Mouse (Mus musculus) adrenal gland, postnatal 14 days (tissue): ENCODE results near the gene Syn1. TPM values are rescaled to one million over a fixed set of nuclear protein-coding genes. Genes with fewer than 3 reads are reported as not detected.

ENCODE experiments used
- DNase-seq: peaks from one replicate; pipeline ENCODE4 v3.0.0; 2021; ENCODE audit warnings: mixed read lengths
- long read RNA-seq, 2 experiments: library from polyadenylated mRNA; stranded (forward); transcript quantifications; one replicate each; pipeline ENCODE4 v2.0.0; 2021
- total RNA-seq: library from RNA; stranded (reverse); gene quantifications from 2 replicates; pipeline ENCODE4 v1.2.3, GENCODE M21; 2021

Syn1 gene
- total RNA-seq, result 7.9 and 11.3 TPM in 2 replicates
- long read RNA-seq, experiment 1, transcript Syn1-202 (13 exons, 3,261 nt), result major isoform, 5 of 10 reads
- long read RNA-seq, experiment 1, partial matches to known transcripts, result 1 of 10 reads
- long read RNA-seq, experiment 1, other reads (novel, unspliced or antisense), result 1 of 10 reads
- long read RNA-seq, experiment 2, partial matches to known transcripts, result 4 of 9 reads
- long read RNA-seq, experiment 2, other reads (novel, unspliced or antisense), result 1 of 9 reads

GRCm38 (mm10) chrX:20920844-20921364 is at the start of gene Syn1:
Gene Syn1, minus strand, starts transcription at chrX:20921004.
- DNase-seq, result peak; percentile 90

- DNase-seq, result peak; percentile 93
Observed at GRCm38 (mm10) chrX:20961477-20962378, 40.9 kb upstream of the Syn1 start, which contains the start of gene Uxt. Gene Uxt, minus strand, starts transcription at chrX:20962017.

- DNase-seq, result peak; percentile 89
Observed at GRCm38 (mm10) chrX:20950191-20950880, 29.5 kb upstream of the Syn1 start, which contains the start of gene Elk1. Gene Elk1, minus strand, starts transcription at chrX:20950608.

GRCm38 (mm10) chrX:20946055-20946454 is 25.3 kb upstream of the Syn1 start:
- DNase-seq, result peak; percentile 62

GRCm38 (mm10) chrX:20931963-20932362 is 11.2 kb upstream of the Syn1 start:
- peak; percentile 22 for DNase-seq

GRCm38 (mm10) chrX:20931364-20931763 is 10.6 kb upstream of the Syn1 start, which contains the start of gene Cfp:
Gene Cfp, minus strand, starts transcription at chrX:20931555.
- no peak for DNase-seq

GRCm38 (mm10) chrX:20929859-20930258 is 9.1 kb upstream of the Syn1 start:
- no peak for DNase-seq

GRCm38 (mm10) chrX:20924976-20925375 is 4.2 kb upstream of the Syn1 start:
- DNase-seq, result no peak

GRCm38 (mm10) chrX:20923506-20923905 is 2.7 kb upstream of the Syn1 start:
- no peak for DNase-seq

- DNase-seq, result no peak
Observed at GRCm38 (mm10) chrX:20921366-20921765, 562 bp upstream of the Syn1 start.

- DNase-seq, result no peak
Observed at GRCm38 (mm10) chrX:20920249-20920843, 458 bp downstream of the Syn1 start.

- no peak for DNase-seq
Observed at GRCm38 (mm10) chrX:20915075-20915474, 5.7 kb downstream of the Syn1 start.

GRCm38 (mm10) chrX:20913726-20914125 is 7.1 kb downstream of the Syn1 start:
- DNase-seq, result no peak

- no peak for DNase-seq
Observed at GRCm38 (mm10) chrX:20910074-20910473, 10.7 kb downstream of the Syn1 start.

GRCm38 (mm10) chrX:20875241-20875640 is 45.6 kb downstream of the Syn1 start:
- DNase-seq, result no peak

GRCm38 (mm10) chrX:20872928-20873500 is 47.8 kb downstream of the Syn1 start:
- DNase-seq, result no peak

- peak; percentile 87 for DNase-seq
Observed at GRCm38 (mm10) chrX:20869962-20870513, 50.8 kb downstream of the Syn1 start, which contains the start of gene Timp1. Gene Timp1, plus strand, starts transcription at chrX:20870166.

GRCm38 (mm10) chrX:20869203-20869602 is 51.6 kb downstream of the Syn1 start:
- DNase-seq, result no peak

- DNase-seq, result no peak
Observed at GRCm38 (mm10) chrX:20868091-20868490, 52.7 kb downstream of the Syn1 start.

- no peak for DNase-seq
Observed at GRCm38 (mm10) chrX:20863161-20864101, 57.4 kb downstream of the Syn1 start.
